Mouse (Mus musculus) thymus, postnatal 14 days (tissue): Measurements from ENCODE around the gene Rala.

Experiments used
- DNase-seq: peaks from one replicate; pipeline ENCODE4 v3.0.0; 2021

Gene Rala

DNA sequence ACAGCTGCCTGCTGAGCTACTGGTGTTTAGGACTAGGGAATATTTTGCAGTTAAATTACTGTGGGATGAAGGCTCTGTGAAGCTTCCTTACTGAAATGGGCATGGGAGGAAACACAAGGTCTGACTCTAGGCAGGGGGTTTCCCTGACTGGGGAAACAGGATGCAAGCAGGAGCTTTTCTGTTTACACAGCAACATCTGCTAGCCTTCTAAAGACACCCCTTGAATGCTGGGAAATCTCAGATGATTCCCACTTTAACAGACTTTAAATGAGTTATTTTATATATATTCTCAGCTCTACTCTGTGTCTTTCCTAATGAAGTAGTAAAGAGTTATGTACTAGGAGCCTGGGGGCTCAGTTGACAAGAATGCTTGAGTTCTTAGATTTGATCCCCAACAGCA, 65.0 kb downstream of the Rala start:
- DNase-seq = no peak

DNA sequence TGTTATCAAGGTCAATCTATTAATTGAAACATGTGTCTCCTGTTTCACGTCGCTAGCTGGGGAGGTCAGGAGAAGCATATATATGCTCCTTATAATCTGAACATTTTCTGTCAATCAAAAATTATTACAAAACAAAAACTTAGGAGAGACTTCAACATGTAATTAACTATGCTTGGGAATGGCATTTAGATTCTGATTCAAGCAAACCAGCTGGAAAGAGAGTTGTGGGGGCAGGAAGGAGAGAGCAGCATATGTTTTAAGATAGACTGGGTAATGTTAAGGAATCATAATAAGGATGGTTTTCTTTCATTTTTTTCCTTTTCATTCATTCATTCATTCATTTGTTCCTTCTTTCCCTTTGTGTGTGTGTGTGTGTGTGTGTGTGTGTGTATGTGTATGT, 77.3 kb downstream of the Rala start:
- no peak for DNase-seq

- no peak for DNase-seq
Observed at GRCm38 (mm10) chr13:17860536-17860935, 83.5 kb downstream of the Rala start.

- DNase-seq = no peak
Observed at GRCm38 (mm10) chr13:17859365-17860033, 84.5 kb downstream of the Rala start.

- no peak for DNase-seq
Observed at GRCm38 (mm10) chr13:17857046-17857445, 87.0 kb downstream of the Rala start.

GRCm38 (mm10) chr13:17855492-17856138, 88.4 kb downstream of the Rala start:
- DNase-seq = no peak

- no peak for DNase-seq
Observed at GRCm38 (mm10) chr13:17854755-17855154, 89.3 kb downstream of the Rala start.

DNA sequence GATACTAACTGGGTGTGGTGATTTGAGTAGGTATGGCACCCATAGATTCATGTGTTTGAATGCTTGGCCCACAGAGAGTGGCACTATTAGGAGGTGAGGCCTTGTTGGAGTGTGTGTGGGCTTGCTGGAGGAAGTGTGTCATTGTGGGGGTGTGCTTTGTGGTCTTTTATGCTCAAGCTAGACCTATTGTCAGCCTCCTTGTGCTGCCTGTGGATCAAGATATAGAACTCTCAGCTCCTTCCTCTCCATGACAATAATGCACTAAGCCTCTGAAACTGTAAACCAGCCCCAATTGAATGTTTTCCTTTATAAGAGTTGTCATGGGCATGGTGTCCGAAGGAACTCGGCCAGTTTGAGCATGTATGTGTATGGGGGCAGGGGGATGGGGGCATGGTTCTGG, 100.7 kb downstream of the Rala start:
- DNase-seq = no peak

- DNase-seq = no peak
Observed at GRCm38 (mm10) chr13:17842756-17843155, 101.3 kb downstream of the Rala start.

DNA sequence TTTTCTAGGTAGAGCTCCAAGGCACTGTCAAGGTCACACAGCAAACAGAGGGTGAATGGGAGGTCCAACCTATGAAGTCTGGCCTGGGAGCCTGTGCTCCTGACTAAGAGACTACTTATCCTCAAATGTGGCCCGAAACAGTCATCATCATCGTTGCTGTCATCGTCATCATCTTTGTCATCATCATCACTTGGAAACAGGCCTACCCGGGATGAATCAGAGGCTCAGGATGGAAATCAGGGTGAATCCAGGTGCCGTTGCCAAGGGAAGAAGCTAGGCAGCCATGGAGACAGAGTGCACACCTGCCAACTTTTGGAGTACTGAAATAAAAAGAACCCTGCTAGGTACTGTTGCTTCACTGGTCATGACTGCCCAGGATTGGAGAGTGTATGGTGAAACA, 104.9 kb downstream of the Rala start:
- no peak for DNase-seq

DNA sequence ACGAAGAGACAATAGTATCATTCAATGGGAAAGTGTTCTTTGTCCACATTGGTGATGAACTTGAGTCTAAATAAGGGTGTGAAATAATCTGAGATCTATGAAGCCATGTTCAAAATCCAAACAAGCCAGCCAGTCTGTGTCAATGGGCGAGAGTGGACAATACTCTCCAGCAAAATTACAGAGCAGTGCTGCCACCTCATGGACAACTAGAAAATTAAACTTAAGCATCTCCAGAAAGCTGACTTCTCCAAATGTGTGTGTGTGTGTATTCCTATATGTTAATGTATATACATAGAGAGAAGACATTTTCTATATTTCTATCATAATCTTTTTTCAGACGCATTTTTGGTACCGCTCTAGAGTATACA, 105.6 kb downstream of the Rala start:
- DNase-seq = peak; percentile 40

DNA sequence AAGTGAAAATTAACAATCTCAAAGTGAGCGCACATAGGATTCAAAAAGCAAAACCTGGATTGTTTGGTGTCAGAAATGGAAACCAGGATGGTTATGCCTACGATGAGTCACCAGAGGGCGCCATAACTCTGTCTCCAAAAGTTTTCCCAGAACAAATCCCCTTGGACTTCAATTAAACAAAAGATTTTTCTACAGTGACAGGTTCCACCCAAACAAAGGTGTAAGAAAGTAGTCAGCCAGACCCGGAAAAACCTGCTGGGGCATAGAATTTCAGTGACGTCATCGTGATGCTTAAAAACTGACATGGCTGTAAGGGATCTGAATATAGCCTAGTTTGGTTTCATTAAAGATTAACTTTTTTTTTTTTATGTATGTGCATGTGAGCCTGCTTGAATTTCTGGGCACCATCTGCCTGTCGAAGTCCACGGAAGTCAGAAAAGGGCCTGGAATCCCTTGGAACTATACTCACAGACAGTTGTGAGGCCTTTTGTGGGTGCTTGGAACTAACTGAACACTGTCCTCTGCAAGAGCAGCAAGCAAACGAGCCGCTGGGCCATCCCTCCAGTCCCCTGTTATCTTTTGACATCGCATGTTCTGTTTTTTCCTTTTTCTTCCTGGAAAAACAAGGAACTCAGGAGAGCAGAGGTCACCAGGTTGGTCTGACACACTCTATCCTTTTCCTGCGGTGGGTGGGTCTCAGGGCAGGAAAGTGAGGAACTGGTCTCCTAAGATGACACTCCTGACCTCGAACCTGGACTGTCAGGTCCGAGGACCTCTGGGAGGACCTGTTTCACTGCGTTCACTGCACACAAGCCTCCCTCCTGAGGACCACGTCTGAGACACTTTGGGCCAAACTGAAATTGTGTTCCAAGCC, 106.2 kb downstream of the Rala start:
- no peak for DNase-seq

DNA sequence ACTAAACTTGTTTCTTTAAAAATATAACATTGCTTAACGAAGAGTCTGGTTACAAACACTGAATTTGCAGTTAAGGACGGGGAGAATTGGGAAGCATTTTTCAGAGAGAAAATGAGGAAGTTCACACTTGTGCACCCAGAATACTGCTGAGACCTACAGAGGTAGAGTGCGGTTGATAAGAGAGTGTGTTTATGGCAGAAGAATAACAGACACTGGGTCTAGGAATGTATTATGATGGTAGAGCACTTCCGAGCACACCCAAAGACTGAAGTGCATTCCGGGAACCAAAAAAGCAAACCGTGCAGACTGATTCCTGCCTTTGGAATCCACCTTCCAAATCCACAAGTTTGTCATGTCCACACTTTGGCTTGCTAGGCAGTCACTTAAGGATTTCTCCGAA, 107.2 kb downstream of the Rala start:
- no peak for DNase-seq

GRCm38 (mm10) chr13:17832940-17833339, 111.1 kb downstream of the Rala start:
- DNase-seq = no peak
